Mouse (Mus musculus): ENCODE measurements around the gene Cisd2.

Cisd2 gene

DNA sequence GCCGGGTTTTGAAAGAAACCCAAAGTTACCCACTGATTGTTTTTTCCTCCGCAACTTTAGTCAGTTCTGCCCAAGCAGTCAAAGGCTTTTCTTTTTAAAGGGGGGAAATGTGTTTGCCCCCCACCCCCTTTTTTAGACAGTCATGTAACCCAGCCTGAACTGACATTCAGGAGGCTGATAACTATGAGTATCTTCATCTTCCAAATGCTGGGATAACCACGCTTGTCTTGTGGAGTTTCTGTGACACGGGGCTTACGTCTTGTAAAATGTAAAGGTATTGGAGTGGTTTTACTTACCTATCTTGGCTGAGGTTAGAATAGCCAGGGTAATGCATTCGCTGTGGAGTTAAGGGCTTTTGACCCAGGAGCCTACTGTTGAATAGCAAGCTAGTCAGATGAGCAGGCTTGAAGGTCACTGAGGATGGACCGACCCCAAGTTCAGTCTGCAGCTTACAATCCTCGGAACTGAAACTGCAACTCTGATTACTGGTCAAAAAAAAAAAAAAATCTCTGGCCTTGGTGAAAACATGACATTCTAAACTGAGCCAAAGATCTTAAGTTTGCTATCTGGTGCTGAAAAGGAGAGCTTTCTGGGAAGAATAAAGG, at the start of gene Cisd2:
Gene Cisd2, minus strand, starts transcription at position 318 of the 605 bp plus-strand sequence.
- DNase-seq (ENCODE audit: low spot score), result no peak

DNA sequence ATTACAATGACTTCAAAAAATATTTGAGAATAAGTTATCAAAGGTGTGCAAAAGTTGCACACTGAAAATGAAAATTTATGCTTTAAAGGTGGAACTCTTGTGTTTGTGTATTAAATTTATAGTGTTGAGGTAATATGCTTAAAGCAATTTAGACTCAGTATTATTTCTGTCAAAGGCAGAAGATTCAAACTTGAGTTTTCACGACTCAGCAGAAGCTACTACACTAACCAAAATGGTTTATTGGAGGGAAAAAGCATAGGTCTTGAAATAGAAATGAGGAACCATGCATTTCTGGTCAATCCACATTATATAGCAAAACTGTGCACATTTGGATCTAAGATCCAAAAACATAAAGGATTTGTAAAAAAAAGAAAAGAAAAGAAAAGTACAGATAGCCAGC, 47.1 kb upstream of the Cisd2 start:
- no peak for DNase-seq (ENCODE audit: low spot score)

DNA sequence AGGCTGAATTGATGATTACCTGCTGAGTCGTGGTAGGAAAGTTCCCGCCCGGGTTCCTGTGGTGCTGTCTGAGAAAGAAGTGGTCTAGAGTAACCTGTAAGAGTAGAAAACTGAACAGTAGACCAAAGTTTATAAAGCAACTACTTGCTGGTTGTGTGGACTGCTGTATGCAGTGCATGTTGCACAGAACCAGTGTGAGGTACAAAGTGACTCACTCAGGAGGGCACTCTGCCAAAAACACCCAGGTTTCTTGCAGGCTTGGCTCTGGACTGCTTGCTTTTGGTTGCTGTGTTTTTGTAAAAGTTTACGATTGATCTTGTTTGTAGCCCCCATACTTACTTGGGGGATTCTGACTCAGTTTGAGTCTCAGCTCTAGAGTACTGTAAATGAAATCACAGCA, 46.2 kb upstream of the Cisd2 start:
- DNase-seq (ENCODE audit: low spot score), result peak; percentile 55

DNA sequence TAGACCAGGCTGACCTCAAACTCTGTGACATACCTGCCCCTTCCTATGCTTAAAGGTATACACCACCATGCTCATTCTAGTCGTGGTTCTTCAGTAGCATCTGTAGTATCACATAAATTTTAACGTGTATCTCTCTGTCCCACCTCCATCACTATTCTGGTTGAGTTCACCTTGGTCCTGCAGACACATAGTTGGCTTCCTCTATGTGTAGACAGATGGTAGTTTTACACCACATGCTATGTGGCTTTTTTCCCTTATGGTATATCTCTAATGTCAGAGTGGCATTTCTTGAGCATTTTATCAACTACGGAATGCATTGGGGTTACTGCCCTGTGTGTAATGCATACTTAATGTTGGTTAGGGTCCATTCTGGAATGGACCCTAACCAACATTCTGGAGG, 45.4 kb upstream of the Cisd2 start:
- no peak for DNase-seq (ENCODE audit: low spot score)

DNA sequence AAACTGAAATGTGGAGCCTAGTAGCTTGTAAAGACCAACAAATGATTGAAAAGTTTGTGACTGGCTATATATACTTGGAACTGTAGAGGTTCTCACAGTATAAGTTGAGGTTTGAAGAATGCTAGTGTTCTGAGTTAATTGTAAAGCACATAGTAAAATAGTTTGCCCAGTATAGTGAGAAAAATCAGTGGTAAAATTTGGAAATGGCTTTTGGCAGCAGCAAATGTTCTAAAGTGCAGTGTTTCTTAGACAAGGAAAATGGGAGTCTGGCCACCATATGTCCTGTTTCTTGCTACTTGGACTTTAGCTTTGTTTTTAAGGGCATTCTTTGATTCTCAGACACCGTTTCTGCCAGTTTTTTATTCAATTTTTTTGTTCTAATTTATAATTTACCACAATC, 44.7 kb upstream of the Cisd2 start:
- no peak for DNase-seq (ENCODE audit: low spot score)

DNA sequence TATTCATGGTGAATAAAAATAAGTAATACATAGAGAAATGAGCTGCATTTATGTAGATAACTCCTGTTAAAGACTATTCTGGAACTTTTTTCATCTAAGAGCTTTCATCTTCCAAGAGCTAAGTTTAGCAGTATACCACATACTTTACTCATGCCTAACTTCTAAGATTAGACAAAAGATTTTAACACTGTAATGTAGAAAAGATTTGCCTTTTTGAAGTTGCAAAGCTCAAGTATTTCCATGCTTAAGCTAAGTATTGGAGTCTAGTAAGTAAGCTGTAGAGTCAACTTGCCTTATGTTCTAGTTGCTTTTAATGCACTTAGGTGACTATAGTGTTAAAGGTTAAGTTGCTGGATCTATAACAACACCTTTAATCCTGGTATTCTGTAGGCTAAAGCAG, 35.3 kb upstream of the Cisd2 start:
- no peak for DNase-seq (ENCODE audit: low spot score)

DNA sequence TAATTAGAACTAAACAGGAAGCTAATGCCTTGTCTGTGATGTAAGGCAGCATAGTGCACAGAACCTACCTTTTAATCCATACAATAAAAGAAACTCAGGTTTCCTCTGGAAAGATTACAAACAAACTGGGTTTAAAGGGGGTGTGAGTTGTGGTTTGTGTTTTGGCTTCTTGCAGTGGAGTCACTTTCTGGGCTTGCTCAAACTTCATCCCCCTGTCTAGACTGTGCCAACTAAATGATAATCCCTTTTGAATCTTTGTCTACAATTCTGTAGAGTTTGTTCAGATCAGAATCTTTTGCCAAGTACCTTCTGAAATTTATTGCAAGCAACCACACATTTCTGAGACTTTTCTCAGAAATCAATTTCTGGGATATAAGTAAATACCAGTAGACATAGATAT, 21.2 kb upstream of the Cisd2 start:
- DNase-seq (ENCODE audit: low spot score), result no peak

DNA sequence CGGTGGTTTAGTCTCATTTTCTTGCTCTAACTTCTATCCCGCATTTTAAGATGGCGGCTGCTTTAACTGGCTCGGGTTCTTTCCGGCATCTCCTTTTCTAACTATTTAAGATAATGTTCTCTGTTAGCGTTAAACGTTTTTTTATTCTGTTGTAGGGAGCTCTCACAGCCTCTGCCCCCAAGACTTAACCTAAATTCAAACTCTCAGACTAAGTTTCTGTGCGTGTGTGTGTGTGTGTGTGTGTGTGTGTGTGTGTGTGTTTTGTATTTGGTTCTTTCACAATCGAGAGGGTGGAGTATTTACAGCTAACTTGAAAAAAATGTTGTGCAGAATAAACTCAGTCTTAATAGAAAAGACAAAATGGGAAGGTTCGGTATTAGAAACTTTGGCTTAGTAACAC, 16.9 kb upstream of the Cisd2 start:
- no peak for DNase-seq (ENCODE audit: low spot score)

DNA sequence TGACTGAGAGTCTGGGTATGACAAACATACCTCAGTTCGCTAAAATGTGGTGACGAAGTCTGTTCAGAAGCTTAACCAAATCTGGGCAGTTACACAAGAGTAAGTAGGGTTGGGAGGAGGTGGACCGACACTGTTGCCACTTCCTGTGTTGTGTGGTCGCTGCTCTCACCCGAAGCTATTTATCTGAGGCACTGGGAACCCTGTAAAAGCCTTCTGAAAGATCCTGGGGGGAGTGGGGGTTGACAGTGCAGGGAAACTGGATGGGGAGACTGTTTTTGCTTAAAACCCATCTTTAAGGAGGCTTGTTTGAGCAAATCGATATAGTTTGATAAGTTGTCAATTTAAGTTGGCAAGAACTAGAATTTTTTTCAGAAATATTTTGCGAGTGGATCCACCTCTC, 16.5 kb upstream of the Cisd2 start:
- DNase-seq (ENCODE audit: low spot score), result peak; percentile 74

DNA sequence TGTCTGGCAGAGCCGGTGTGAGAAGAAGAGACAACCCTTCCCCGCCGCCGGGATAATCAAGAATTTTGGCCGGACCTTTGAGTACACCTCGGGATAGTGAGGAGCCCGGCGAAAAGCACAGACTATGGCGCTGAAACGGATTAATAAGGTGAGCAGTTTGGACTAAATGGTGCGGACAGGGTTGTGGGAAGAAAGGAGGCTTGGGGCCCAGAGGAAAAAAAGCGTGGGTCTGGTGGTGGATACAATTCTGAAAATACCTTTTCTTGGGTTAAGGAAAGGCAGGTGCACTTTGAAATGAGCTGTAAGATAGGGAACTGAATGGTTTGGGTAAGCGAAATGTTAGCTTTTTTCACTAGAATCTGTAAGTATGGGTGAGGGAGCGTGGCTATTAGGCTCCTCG, 15.9 kb upstream of the Cisd2 start:
- no peak for DNase-seq (ENCODE audit: low spot score)

DNA sequence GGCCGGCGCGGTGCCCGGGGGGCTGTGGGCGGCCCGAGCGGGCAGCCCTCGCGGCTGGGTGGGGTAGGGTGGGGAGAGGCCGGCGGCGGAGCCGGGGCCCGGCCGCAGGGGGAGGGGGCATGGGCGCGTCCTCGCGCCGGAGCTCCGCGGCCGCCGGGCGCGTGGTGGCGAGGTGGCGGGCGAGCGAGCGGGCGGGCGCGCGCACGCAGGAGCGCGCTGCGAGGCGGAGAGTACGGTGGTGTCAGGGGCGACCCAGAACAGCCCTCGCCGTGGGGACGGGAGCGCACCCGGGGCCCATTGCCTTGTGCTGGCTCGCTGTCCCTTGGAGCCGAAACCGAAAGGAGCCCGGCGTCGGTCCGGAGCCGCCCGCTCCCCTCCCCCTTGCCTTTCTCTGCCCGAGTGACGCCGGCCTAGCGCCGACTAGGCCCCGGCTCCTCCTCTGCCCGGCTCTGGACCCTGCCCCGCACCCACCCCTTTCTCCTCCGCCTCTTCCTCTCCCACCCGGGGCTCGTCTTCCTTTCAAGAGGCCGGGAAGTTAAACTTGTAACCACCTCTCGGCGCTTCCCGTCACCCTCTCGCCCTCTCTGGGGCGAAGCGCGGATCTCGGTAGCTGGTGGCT, 15.3 kb upstream of the Cisd2 start:
- DNase-seq (ENCODE audit: low spot score), result peak; percentile 91

DNA sequence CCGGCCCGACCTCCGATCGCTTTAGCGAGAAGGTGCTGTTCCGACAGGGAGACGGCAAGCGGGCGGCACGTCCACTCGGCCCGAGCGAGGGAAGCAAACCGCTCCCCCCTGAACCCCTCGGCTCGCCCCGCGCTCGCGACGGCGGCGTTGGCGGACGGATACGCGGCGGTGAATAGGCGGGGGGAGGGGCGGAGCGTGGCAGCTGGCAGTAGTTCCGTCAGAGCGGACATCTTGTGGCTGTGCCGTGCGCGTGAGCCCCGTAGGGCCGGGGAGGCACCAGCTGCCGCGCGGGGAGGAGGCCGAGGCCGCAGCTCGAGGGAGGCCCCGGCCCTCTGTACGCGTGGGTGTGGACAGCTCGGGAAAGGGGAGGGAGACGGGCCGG, 14.8 kb upstream of the Cisd2 start:
- peak; percentile 92 for DNase-seq (ENCODE audit: low spot score)

DNA sequence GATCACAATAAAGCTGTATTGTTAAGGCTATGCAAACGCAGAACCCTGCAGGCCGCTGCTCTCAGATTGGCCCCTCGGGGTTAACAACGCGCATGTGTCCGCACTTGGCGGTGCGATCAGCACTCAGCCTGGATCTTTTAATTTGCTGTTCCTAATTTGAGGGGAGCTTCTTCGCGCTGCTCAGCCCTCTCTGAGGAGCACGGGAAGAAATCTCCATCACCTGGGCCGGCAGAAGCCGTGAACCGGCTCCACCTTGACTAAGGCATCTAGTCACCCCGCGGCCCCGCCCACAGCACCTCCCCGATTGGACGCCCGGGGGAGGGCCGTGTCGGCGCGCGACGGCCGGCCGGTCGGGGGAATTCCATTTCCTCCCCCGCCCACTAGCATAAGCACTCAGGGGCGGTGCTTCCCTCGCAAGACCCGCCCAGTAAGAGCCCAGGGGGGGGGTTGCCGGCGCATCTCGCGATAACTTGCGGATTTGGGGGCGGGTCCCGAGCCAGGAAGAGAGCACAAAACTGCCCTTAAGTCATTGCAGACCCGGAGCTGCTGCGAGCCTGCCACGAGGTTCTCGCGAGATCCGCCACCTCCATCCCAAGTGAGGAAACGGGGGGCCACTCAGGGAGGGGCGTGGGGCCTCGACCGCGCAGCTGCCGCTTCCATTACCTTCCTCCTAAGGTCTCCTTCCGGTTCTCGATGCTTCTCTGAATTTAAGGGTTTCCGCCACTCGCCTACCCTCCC, 14.2 kb upstream of the Cisd2 start, which contains the start of gene Ube2d3:
Gene Ube2d3, plus strand, starts transcription at position 392 of the 738 bp plus-strand sequence.
- DNase-seq (ENCODE audit: low spot score), result peak; percentile 99

DNA sequence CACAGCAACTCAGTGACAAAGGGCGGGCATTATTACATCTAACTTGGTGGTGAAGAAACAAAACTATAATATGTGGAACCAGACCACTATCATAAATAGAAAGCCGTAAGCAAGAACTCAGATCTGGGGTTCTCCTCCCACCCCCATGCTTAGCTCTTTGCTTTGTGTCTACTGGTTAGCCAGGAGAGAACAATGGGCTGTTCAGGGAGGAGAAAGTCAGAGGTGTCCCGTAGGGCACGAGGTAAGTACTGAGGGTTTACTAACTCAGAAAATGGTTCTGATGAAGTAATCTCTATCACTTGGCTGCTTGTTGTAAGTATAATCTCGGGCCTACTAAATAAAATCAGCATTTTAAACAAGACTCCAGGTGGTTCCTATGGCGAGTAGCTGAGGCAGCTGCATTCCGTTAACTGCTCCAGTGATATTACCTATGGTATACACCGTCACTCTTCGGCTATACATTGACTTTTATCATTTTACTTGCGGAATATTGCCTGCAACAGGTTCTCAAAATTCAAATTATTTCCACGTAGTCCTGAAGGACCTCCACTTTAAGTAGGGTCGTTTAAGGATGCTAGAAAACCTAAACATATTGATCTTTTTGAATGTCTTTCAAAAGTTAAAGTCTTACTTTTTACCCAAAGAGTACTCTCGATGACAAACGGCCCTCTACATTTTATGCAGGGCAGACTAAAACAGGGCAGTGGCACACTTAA, 13.3 kb upstream of the Cisd2 start:
- no peak for DNase-seq (ENCODE audit: low spot score)

DNA sequence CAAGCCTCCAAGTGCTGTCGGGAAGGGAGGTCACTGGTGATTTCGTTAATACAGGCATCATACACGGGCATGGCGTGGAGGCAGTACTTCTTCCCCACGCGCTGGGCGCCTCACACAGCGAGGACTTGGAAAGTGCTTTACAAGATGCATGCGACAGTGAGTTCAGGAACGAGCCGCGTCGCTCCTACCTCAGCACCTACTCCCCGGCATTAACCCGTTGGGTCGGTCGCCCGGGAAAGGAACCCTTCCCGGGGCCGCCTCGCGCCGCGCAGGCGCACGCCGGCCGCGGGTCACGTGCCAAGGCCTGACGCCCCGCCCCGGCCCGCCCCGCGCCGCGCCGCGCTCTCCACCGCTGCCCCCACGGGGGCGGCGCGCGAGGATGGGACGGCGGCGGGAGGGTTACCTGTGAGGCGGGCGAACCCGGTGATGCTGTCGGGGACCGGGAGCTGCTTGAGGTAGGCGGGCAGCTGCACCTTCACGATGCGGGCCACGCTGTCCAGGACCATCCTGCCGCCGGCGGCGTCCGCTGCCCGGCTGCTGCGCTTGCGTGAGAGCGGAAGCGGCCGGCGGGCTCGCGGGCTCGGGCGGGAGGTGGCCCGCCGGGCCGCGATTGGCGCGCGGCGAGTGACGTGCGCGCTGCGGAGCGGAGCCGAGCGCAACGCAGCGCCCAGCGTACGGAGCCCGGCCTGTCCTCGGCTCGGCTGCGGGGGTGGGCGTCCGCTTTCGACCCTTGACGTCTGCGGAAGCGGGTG, 693 bp downstream of the Cisd2 start:
- peak; percentile 81 for DNase-seq (ENCODE audit: low spot score)

DNA sequence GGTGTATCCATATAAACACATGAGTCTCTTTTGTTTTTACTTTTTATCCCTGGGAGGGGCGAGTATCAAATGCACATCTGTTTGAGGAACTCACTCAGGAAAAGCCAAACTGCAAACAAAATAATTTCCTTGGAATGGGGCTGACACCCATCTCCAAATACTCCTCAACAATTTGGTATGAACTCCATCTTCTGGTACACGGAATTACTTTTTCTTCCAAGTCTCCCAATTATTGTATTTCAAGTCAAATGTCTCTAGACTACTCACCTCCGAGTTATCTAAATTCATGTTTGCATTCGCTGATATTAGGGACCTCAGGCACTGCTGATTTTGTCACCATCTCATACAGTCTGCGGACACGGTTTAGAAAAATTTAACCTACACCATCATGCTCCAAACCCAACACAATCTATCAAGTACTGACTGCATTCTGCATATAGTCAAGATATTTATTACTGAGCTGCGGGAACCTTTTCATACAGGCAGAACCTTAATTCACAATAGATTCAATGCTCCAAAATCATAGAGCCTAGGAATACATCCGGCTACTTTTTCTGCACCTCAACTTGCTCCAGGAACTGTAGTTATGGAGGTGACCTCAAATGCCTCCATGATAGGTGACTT, 1.4 kb downstream of the Cisd2 start:
- DNase-seq (ENCODE audit: low spot score), result no peak

DNA sequence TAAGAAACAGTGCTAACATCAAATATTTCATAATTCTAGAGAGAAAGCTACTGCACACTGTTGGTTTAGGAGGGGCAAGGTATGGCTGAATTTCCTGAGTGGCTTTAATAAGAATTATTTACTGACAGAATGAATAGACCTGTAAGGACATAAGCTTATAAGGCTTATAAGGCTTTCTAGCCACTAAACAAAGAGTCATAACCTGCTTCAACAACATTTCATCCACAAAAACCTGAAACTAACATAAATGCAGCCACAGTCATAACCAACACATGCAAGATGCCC, 2.5 kb downstream of the Cisd2 start:
- no peak for DNase-seq (ENCODE audit: low spot score)

DNA sequence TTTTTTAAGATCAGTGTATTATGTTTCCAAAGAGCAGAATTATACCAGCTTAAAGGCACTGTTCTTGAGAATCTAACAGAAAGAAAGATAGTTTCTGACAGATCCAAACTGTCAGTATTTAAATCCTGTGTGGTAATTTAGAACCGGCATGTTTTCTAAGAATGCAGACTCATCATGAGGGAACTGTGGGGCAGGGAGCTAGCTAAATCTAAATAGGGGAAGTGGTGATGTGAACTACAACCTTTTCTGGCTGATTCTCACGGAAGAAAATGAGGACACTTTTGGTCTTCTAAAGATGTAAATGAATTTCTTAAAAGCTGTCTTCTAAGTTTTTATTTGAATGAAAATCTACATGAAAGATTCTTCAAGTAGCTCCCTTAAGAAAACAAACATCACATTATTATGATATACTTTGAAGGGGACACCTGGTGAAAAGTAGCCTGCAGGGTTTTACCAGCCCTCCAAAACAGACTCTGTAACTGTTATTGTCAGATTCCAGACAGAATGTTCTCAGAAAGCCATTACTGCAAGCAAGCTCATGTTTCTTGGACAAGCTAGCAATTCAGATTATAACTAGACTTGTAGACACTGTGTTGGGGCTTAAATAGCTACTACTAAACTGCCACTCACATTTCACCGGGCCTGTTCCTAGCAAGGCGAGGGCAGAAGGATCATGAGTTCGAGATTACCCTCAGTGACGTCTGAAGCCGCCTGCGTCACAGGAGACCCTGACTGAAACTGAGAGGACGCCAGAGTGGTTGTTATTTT, 3.0 kb downstream of the Cisd2 start:
- no peak for DNase-seq (ENCODE audit: low spot score)

DNA sequence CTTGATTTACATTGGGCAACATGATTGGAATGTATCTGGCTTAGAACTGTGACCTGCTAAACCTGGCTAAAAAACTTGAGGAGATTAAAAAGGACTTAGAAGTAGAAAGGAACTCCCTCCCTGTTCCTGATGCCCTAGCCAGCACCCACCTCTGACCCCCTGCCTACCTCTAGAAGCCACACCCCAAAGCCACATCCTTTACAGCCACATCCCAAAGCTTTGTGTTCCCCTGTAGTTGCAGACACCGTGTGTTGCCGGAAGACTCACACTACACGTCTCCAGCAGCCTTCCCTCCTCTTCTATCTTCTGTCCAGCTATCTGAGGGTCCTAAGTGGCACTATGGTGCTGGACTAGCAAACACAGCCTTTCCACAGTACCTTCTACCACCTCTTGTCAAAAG, 5.9 kb downstream of the Cisd2 start:
- peak; percentile 16 for DNase-seq (ENCODE audit: low spot score)

DNA sequence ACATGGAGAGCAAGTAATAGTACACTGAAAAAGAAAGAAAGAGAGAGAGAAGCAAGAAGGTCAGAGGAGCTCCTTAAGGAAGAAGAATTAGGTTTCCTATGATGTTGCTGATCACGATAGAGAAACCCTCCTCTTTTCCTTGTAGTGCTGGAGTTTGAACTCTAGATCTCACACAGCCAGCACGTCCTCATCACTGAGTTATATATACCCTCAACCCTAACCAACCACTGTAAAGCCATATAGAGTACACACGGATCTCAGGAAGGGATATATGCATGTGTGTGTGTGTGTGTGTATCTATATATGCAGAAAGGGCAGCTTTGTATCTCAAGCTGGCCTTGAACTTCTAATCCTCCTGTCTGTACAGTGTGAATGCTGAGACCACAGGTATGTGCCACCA, 6.5 kb downstream of the Cisd2 start:
- no peak for DNase-seq (ENCODE audit: low spot score)

DNA sequence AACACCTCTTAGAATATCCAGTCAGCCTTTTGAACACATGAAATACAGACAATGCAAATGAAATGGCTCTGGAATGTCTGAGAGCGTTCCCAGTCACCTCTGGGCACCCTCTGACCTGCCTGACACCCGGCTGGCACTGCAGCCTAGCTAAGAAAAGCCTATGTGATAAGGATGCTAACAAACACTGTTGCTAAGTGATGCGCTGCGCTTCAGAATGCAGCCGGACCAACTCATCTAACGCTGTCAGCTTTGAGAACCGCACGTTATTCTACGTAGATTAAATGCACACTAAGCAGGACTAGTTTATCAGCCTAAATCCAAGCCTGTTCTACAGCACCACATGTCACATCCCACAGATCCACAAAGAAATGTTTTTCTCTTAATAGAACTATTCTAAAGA, 11.9 kb downstream of the Cisd2 start:
- DNase-seq (ENCODE audit: low spot score), result no peak
